Comparison of ENCODE assay signal across 18 mouse cellular contexts in the genomic region with DNA sequence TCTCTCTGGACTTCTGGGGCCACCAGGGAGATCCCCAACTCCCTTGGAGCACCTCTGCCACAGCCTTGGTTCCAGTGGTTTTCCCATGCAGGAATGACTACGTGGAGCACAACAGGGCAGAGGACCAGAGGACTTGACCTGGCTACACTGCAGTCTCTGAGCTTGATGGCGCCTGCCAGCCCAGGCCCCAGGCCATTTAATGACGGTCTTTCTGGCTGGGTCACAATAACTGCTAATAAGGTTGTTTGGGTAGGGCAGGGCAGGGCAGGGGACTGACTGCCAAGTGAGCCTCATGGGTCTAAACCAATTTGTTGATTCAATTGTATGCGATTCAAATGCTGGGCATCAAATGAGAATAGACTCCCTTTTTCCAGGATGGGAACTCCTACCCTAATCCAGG.
A peak's percentile ranks its signal among the peaks of the same experiment; 100 is the strongest.
DNase-seq lines count a peak whose midpoint lies in the region; ATAC-seq and TF ChIP-seq lines count a peak whose summit lies in the region.
"Had no signal": no experiment of that assay in that cellular context is flagged by ENCODE, and none has a peak within 500 bp of the region (broad histone marks: within the 10 kb centered on the region; RNA-seq: fewer than 3 reads in every experiment).

No protein-coding gene starts in this region.

- H3K36me3 ChIP-seq in midbrain, postnatal 0 days (ENCODE audit: insufficient read depth, low read length): no peaks in the 10 kb centered on the region
- no peaks in the 10 kb centered on the region for H3K36me3 ChIP-seq in midbrain, embryonic 13.5 days
- H3K36me3 ChIP-seq: embryonic facial prominence, embryonic 13.5 days; forebrain, embryonic 12.5 days; heart, embryonic 12.5 days; hindbrain, embryonic 10.5 days; intestine, embryonic 15.5 days had no signal

- no peak overlapping the region for H3K4me2 ChIP-seq in midbrain, postnatal 0 days (ENCODE audit: low read depth, low read length, poor library complexity, severe bottlenecking)
- no peak overlapping the region for H3K4me2 ChIP-seq in midbrain, embryonic 13.5 days (replicated peaks)
- H3K4me2 ChIP-seq: embryonic facial prominence, embryonic 13.5 days; forebrain, embryonic 12.5 days; heart, embryonic 12.5 days; hindbrain, embryonic 14.5 days; intestine, embryonic 15.5 days had no signal

- WGBS in midbrain, postnatal 0 days: 70% methylated on average over 4 of the region's 4 CpGs
- WGBS in midbrain, embryonic 13.5 days: 73% methylated on average over 4 of the region's 4 CpGs

- ATAC-seq in midbrain, postnatal 0 days (ENCODE audit: low FRiP score): no peak
- no peak for ATAC-seq in midbrain, embryonic 13.5 days
- ATAC-seq: intestine, embryonic 15.5 days had no signal

- no peaks in the 10 kb centered on the region for H3K27me3 ChIP-seq in midbrain, postnatal 0 days (ENCODE audit: insufficient read depth, low read length)
- H3K27me3 ChIP-seq in midbrain, embryonic 13.5 days: no peaks in the 10 kb centered on the region
- H3K27me3 ChIP-seq: embryonic facial prominence, embryonic 13.5 days; forebrain, embryonic 12.5 days; heart, embryonic 12.5 days; intestine, embryonic 15.5 days had no signal

- H3K4me1 ChIP-seq in midbrain, postnatal 0 days (ENCODE audit: insufficient read depth, low read length): no peaks in the 10 kb centered on the region
- no peaks in the 10 kb centered on the region for H3K4me1 ChIP-seq in midbrain, embryonic 13.5 days (replicated peaks)
- H3K4me1 ChIP-seq: embryonic facial prominence, embryonic 13.5 days; forebrain, embryonic 12.5 days had no signal

- H3K9me3 ChIP-seq in midbrain, postnatal 0 days (ENCODE audit: low read length): no peaks in the 10 kb centered on the region
- no peaks in the 10 kb centered on the region for H3K9me3 ChIP-seq in midbrain, embryonic 13.5 days
- H3K9me3 ChIP-seq: embryonic facial prominence, embryonic 13.5 days; forebrain, embryonic 12.5 days; heart, embryonic 12.5 days; hindbrain, embryonic 10.5 days; intestine, embryonic 15.5 days had no signal

- no peak overlapping the region for H3K27ac ChIP-seq in midbrain, postnatal 0 days (ENCODE audit: low read depth, low read length)
- H3K27ac ChIP-seq in midbrain, embryonic 13.5 days: no peak overlapping the region
- H3K27ac ChIP-seq: embryonic facial prominence, embryonic 13.5 days; forebrain, embryonic 12.5 days; hindbrain, embryonic 10.5 days; hindbrain, embryonic 14.5 days; intestine, embryonic 15.5 days had no signal

- peak; percentile 58 for DNase-seq in adrenal gland, postnatal 14 days
- DNase-seq in adrenal gland, adult 18-20 months (ENCODE audit: low spot score in 2 of 2): no peak
- peak; percentile 31 for DNase-seq in gastrocnemius, postnatal 25 days
- DNase-seq in gastrocnemius, postnatal 4 days (ENCODE audit: low spot score in 2 of 2): no peak
- DNase-seq in midbrain, postnatal 0 days (ENCODE audit: low spot score): peak; percentile 24
- DNase-seq: cerebellum, adult 18-20 months; cerebellum, adult 9-11 months; cerebellum, postnatal 36 days; gastrocnemius, postnatal 36 days; heart, adult 18-20 months; kidney, adult 18-20 months had no signal

- H3K4me3 ChIP-seq in midbrain, postnatal 0 days (ENCODE audit: low read depth, low read length): no peak overlapping the region
- H3K4me3 ChIP-seq in midbrain, embryonic 13.5 days (replicated peaks): no peak overlapping the region
- H3K4me3 ChIP-seq: embryonic facial prominence, embryonic 13.5 days; forebrain, embryonic 12.5 days; heart, embryonic 12.5 days; hindbrain, embryonic 10.5 days; intestine, embryonic 15.5 days had no signal

- H3K9ac ChIP-seq in midbrain, postnatal 0 days (replicated peaks; ENCODE audit: low read length, poor library complexity, severe bottlenecking): no peak overlapping the region
- no peak overlapping the region for H3K9ac ChIP-seq in midbrain, embryonic 13.5 days (replicated peaks)
- H3K9ac ChIP-seq: embryonic facial prominence, embryonic 13.5 days; forebrain, embryonic 12.5 days; heart, embryonic 12.5 days; hindbrain, embryonic 14.5 days; intestine, embryonic 15.5 days had no signal

- no peak for TF ChIP-seq CTCF in midbrain, postnatal 0 days (IDR thresholded peaks at IDR 0.05)

Comparison
In these comparisons a context has a peak if more than half of its experiments do, and no peak if none do; other contexts are left out.
1. DNase-seq: peak in adrenal gland, postnatal 14 days (single experiment), gastrocnemius, postnatal 25 days (single experiment) and midbrain, postnatal 0 days (single experiment); none in adrenal gland, adult 18-20 months (0 of 2) and gastrocnemius, postnatal 4 days (0 of 2).